Mouse (Mus musculus) testis, adult 2 months (tissue): ENCODE data around the gene Aldh1a2.

ENCODE experiments used
- CTCF ChIP-seq: fragments of 200-500 bp; IDR thresholded peaks from 2 replicates; pipeline ENCODE4 v1.5.1; 2012; ENCODE audit warnings: low read depth, mild to moderate bottlenecking, inconsistent platforms, low read length, moderate library complexity; ENCODE audit not compliant: control insufficient read depth, insufficient read depth, insufficient replicate concordance
- POLR2A ChIP-seq: fragments of 200-500 bp; IDR thresholded peaks from 2 replicates; pipeline ENCODE4 v1.6.1; 2012; ENCODE audit warnings: low read depth, mild to moderate bottlenecking, inconsistent platforms, low read length, moderate library complexity; ENCODE audit not compliant: control insufficient read depth

DNA sequence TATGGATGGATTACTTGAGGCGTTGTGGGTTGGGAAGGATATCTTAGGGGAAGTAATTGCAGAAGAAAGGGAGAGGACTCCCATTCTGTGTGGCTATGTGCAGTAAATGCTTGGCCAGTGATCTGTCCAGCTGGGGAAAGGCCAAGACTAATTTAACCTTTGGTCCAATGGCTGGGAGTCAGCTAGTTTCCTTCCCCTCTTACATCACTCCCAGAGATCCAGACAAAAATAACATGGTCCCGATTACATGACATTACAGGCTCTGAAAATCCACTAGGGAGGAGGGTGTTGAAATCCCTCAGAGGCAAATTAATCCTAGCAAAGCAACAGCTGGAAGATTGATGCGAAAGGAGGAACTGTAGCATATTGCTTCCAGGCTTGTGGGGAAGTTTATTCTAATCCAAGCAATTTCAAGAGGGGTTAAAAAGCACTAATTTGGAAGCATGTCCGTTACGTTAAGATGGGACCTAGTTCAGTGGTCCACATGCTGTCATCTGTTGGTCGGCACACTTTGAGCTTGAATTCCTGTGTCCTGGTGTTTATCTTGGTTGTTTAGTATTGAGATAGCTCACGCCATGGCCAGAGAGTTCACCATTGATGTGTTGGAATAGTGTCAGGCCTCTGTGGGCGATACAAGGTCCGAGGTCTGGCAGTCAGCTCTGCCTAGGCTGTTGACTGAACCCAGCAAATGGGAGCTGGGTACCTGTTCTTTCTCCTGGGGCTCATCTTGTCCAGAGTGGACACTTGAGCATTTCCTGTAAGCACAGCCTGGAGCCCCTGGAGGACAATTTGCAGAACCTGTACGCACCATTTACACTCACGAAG, 101.7 kb downstream of the Aldh1a2 start:
- TF ChIP-seq POLR2A = no peak
- TF ChIP-seq CTCF = no peak
